Comparison of ENCODE assay signal across 1 mouse cellular context in genomic region chr4:41348584-41349198, GRCm38 (mm10).
TF ChIP-seq lines count a peak whose summit lies in the region.

Gene Ubap1 (plus strand): TSS chr4:41348996.

TF ChIP-seq in MEL, 35 proteins besides CTCF, POLR2A, EP300 and RAD21 (continued from another document):
- TF ChIP-seq CHD2 (IDR thresholded peaks at IDR 0.05; ENCODE audit: low read length) = no peak
- TF ChIP-seq KAT2A (conservative IDR thresholded peaks at IDR 0.05; ENCODE audit: low read depth, low read length) = no peak
- no peak for TF ChIP-seq NRF1 (IDR thresholded peaks at IDR 0.05; ENCODE audit: insufficient read depth, low read depth, low read length, poor library complexity, severe bottlenecking)
